Mouse (Mus musculus) megakaryocyte, embryonic 14.5 days (primary cell): Measurements from ENCODE around the gene Efnb1.

Experiments used
- FLI1 ChIP-seq: IDR thresholded peaks from 2 replicates; pipeline ENCODE4 v1.6.1; 2012; ENCODE audit warnings: low read length, inconsistent platforms, mixed read lengths
- GATA1 ChIP-seq: IDR thresholded peaks from 3 replicates; pipeline ENCODE4 v1.6.1; 2012; ENCODE audit warnings: mixed read lengths, low read length, inconsistent platforms, borderline replicate concordance

DNA sequence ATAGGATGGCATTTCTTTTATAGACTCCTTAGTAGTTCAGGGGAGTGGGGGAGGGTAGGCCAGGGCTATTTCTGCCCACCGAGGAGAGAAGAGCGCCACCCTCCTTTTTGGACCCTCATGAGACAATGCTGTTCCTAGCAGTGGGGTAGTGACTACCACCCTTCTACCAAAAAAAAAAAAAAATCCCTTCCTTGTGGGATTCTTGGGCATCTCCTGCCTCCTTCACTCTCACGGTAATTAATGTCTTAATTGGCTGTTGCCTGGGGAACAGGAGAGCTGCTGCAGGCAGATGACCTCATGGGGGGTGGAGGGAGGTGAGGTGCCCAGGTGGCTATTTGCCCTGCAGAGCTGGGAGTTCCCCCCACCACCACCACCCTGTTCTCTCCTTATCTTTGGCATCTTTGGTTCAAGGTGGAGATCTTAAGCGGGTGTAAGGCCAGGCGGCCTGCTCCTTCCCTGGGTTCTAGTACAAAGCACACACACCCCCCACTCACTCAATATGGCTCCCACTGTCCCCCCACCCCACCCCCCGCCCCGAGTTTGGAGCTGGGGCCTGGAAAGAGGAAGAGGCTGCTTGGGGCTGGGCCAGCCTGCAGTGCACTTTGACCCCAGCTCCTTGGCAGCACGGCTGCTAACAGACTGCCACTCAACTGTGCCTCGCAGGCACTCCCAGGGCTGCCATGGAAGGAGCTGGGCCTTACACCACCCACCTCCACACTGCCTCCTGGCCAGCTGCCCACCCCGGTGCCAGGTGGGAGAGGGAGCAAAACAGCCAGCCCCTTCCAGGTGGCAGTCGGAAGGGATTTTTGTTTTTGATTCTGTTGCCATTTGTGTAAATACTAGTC lies 12.4 kb downstream of the Efnb1 start:
- TF ChIP-seq GATA1 (no peak), FLI1 (no peak)
